Mouse (Mus musculus): ENCODE measurements around the gene Shb. TPM values are rescaled to one million over a fixed set of nuclear protein-coding genes. Genes with fewer than 3 reads are reported as not detected.

Shb gene
- polyA plus RNA-seq, 1 experiment, result 11.4 TPM

DNA sequence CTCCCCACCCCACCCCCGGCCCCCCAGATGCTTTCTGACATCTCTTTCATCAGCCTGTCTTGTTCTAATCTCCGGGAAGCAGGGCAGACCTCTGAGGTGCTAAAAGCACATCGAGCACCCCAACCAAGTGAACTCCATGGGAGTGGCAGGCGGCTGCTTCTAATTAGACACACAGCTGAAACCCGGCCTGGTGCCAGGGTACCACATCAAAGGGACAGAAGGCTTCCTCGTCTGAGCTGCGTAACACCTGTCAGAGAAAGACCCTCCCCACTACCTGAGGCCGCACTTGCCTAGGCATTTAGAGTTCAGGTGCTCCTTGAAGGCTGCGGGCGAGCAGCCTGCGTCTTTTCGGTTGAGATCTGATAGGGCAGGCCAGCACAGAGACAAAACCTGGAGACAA is 67.7 kb downstream of the Shb start:
- TF ChIP-seq POLR2A (IDR thresholded peaks at IDR 0.05; ENCODE audit: low read depth, low read length), result no peak
- TF ChIP-seq CTCF (IDR thresholded peaks at IDR 0.05; ENCODE audit: borderline replicate concordance, insufficient read depth, low read length), result no peak
- Histone ChIP-seq H3K4me1 (ENCODE audit: control insufficient read depth, insufficient read depth, low read length) (peaks cover 10% of the 10 kb centered on the region), H3K27ac (ENCODE audit: insufficient read depth, low read length) (no peak overlapping the region), H3K4me3 (ENCODE audit: insufficient read depth, low read length) (no peak overlapping the region)

DNA sequence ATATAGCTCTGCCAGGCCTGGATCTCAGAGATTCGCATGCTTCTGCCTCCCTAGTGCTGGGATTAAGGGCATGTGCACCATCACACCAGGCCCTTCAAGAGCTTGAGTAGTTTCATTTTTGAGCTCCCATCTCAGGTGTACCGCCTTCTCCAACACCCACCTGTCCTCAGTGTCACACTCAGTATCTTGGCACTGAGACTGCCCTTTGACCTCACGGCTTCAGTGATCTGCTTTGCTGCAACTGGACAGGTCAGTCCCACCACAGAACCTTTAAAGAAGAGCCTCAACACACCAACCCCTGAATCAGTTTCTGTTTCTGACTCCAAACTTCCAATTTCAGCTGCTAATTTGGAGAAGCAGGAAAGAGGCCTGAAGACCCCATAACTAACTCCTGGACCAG is 68.1 kb downstream of the Shb start:
- Histone ChIP-seq H3K27ac (ENCODE audit: insufficient read depth, low read length) (no peak overlapping the region), H3K4me3 (ENCODE audit: insufficient read depth, low read length) (no peak overlapping the region), H3K4me1 (ENCODE audit: control insufficient read depth, insufficient read depth, low read length) (peaks cover 9% of the 10 kb centered on the region)
- TF ChIP-seq CTCF (IDR thresholded peaks at IDR 0.05; ENCODE audit: borderline replicate concordance, insufficient read depth, low read length) (no peak), POLR2A (IDR thresholded peaks at IDR 0.05; ENCODE audit: low read depth, low read length) (no peak)

DNA sequence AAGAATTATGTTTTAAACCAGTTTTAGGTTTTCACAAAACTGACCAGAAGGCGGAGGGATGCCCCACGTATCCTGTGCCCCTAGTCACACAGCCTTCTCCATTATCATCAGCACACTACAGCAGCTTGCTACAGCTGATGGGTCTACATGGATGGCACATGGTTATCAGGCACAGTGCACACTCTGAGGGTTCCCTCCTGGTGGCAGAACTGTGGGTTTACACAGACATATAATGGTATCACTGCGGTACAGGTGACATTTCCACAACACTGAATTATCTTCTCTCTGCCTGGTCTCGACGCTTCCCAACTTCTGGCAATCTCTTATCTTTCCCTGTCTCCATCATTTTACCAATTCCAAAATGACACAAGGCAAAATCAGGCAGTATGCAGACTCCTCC is 69.6 kb downstream of the Shb start:
- H3K27ac ChIP-seq (ENCODE audit: insufficient read depth, low read length), result no peak overlapping the region
- H3K4me1 ChIP-seq (ENCODE audit: control insufficient read depth, insufficient read depth, low read length), result peaks cover 9% of the 10 kb centered on the region
- TF ChIP-seq CTCF (IDR thresholded peaks at IDR 0.05; ENCODE audit: borderline replicate concordance, insufficient read depth, low read length), result no peak
- H3K4me3 ChIP-seq (ENCODE audit: insufficient read depth, low read length), result no peak overlapping the region

DNA sequence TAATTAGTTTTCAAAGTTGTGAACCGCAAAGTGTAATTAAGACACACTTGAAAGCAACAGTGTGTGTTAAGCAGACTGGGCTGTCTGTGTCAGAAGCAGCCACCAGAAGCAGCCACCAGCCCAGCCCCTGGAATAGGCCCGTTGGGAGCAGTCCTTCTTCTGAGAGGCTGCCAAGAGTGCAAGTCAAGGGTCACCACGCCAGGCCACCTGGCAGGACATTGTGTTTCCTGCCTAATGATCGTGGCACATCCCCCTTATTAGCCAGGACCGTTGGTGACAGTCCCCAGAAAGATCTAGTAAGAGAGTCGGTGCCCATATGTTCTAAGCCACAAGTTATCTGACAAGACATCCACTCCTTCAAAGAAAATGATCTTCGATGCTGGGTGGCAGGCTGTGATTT is 70.6 kb downstream of the Shb start:
- Histone ChIP-seq H3K4me3 (ENCODE audit: insufficient read depth, low read length) (no peak overlapping the region), H3K27ac (ENCODE audit: insufficient read depth, low read length) (no peak overlapping the region), H3K4me1 (ENCODE audit: control insufficient read depth, insufficient read depth, low read length) (peaks cover 9% of the 10 kb centered on the region)
- TF ChIP-seq POLR2A (IDR thresholded peaks at IDR 0.05; ENCODE audit: low read depth, low read length) (no peak), CTCF (IDR thresholded peaks at IDR 0.05; ENCODE audit: borderline replicate concordance, insufficient read depth, low read length) (no peak)

DNA sequence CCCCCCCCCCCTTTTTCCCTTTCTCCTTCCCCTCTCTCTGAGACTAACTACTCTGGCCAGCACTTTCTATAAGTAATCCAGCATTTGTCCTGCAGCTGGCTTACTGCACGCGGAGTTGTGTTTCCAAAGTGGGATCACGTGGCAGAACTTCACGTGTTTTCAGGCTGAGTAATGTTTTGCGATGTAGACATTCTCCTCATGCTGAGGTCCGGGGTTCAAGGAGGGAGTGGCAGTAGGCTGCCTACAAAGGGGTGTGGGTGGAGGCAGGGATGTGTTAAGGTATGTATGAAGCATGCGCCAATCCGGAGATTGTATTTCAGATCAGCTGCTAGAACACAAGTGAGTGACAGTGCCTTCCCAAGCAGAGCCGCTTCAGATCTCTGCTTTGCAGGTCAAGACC is 72.9 kb downstream of the Shb start:
- no peak overlapping the region for H3K27ac ChIP-seq (ENCODE audit: insufficient read depth, low read length)
- H3K4me1 ChIP-seq (ENCODE audit: control insufficient read depth, insufficient read depth, low read length), result peaks cover 16% of the 10 kb centered on the region
- H3K4me3 ChIP-seq (ENCODE audit: insufficient read depth, low read length), result no peak overlapping the region
- TF ChIP-seq POLR2A (IDR thresholded peaks at IDR 0.05; ENCODE audit: low read depth, low read length), result no peak
- no peak for TF ChIP-seq CTCF (IDR thresholded peaks at IDR 0.05; ENCODE audit: borderline replicate concordance, insufficient read depth, low read length)

DNA sequence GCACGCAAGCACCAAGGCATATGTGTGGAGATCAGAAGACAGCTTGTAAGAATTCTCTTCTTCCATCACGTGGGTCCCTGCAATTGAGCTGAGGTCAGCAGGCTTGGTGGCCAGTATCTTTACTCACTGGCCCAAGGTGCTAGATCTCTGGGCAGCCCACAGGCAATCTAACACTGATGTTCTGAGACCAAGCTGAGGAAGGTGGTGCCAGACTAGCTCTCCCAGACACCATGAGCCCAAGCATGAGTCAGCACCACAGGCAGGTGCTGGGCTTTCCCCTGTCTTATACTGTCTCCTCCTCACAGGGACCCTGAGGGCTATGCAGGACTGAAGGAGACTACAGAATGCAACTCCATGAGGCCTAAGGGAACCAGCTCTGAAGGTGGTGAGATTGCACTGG is 74.7 kb downstream of the Shb start:
- Histone ChIP-seq H3K4me3 (ENCODE audit: insufficient read depth, low read length) (no peak overlapping the region), H3K4me1 (ENCODE audit: control insufficient read depth, insufficient read depth, low read length) (peaks cover 18% of the 10 kb centered on the region), H3K27ac (ENCODE audit: insufficient read depth, low read length) (no peak overlapping the region)
- TF ChIP-seq CTCF (IDR thresholded peaks at IDR 0.05; ENCODE audit: borderline replicate concordance, insufficient read depth, low read length) (no peak), POLR2A (IDR thresholded peaks at IDR 0.05; ENCODE audit: low read depth, low read length) (no peak)

DNA sequence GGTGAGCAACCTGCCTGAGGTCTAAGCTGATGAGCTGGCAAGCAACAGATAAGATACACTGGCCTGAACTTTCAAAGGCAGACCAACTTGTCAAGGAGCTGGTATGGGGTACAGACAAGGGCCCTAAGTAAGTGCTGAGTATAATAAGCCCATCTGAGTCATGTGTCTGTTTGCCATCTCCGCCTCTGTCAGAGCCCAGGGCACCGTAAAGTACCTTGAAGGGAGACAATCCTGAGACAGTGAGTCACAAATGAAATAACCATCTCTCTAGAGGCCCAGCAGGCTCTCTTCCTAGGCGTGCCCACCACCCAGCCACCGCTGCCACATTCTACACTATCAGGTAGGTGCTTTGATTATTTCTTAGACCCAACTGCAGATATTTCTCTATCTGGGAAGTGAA is 77.3 kb downstream of the Shb start:
- Histone ChIP-seq H3K4me1 (ENCODE audit: control insufficient read depth, insufficient read depth, low read length) (peaks cover 18% of the 10 kb centered on the region), H3K27ac (ENCODE audit: insufficient read depth, low read length) (no peak overlapping the region), H3K4me3 (ENCODE audit: insufficient read depth, low read length) (no peak overlapping the region)
- TF ChIP-seq POLR2A (IDR thresholded peaks at IDR 0.05; ENCODE audit: low read depth, low read length) (no peak), CTCF (IDR thresholded peaks at IDR 0.05; ENCODE audit: borderline replicate concordance, insufficient read depth, low read length) (no peak)

DNA sequence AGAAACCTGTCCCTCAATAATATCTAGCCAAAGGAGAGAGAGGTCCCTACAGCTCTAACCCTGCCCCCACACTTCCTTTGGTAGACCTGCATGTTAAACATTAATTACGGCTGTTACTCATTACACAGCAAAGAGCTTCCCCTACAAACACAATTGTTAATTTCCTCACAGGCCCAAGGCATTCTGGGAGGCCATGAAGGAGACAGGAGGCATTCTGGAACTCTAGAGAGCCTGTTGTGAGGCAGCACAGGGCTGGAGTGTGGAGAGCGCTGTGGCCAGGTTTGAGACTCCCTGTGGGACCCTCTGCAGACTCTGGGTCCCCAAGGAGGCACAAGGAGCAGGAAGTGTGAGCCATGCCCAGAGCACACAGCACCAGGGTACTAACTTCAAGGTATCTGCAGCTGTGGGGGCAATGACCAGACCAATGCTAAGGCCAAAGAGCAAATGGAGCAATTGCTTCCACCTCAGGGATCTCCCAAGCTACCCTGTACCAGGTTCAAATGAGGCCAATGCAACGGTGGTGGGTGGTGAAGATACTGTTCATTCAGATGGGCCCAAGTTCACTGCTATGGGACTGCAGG is 78.9 kb downstream of the Shb start:
- no peak overlapping the region for H3K27ac ChIP-seq (ENCODE audit: insufficient read depth, low read length)
- H3K4me3 ChIP-seq (ENCODE audit: insufficient read depth, low read length), result no peak overlapping the region
- TF ChIP-seq CTCF (IDR thresholded peaks at IDR 0.05; ENCODE audit: borderline replicate concordance, insufficient read depth, low read length) (no peak), POLR2A (IDR thresholded peaks at IDR 0.05; ENCODE audit: low read depth, low read length) (no peak)
- H3K4me1 ChIP-seq (ENCODE audit: control insufficient read depth, insufficient read depth, low read length), result 0 out of 2 replicates have a peak, but pooled peaks cover 12% of the 10 kb centered on the region

DNA sequence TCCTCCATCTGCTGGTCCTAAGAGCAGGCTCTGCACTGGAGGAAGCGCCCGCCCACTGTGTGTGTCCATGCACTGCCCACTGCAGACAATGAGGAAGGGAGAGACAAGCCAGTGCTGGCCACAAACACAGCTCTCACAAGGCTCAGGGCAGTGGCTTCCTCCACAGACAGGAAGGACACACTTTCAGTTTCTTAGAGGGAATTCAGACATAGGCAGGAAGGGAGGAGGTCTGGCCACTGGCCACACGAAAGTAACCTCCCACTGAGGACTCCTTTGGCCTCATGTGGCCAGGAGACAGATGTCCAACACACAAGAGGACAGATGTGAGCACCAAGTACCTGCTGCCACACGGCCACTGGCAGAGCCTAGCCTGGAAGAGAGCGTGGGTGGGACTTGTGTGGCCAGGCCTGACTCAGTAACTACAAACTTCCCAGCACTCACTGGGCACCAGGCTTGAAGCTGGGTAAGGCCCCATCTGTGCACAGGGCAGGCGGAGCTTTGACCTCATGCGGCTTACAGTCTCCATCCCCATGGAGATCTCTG is 79.6 kb downstream of the Shb start:
- 0 out of 2 replicates have a peak, but pooled peaks cover 12% of the 10 kb centered on the region for H3K4me1 ChIP-seq (ENCODE audit: control insufficient read depth, insufficient read depth, low read length)
- H3K4me3 ChIP-seq (ENCODE audit: insufficient read depth, low read length), result no peak overlapping the region
- H3K27ac ChIP-seq (ENCODE audit: insufficient read depth, low read length), result no peak overlapping the region
- no peak for TF ChIP-seq CTCF (IDR thresholded peaks at IDR 0.05; ENCODE audit: borderline replicate concordance, insufficient read depth, low read length)
- no peak for TF ChIP-seq POLR2A (IDR thresholded peaks at IDR 0.05; ENCODE audit: low read depth, low read length)

DNA sequence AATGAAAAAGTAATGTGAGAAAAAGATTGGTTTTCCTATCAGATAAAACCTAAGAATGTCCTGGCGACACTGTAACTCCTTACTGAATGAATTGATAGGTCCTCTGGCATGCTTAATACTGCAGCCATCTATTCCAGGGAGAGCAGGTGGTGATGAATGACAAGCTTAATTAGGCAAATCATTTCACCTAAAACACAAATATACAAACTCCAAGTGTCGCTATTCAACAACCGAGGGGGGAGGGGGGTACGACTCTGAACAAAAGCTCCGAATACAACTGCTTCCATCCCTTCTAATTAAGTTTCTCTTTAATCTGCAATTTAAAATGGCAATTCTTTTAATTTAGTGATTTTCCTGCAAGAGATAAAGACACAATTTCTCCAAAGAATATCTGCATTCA is 83.3 kb downstream of the Shb start:
- Histone ChIP-seq H3K4me3 (ENCODE audit: insufficient read depth, low read length) (no peak overlapping the region), H3K27ac (ENCODE audit: insufficient read depth, low read length) (no peak overlapping the region), H3K4me1 (ENCODE audit: control insufficient read depth, insufficient read depth, low read length) (0 out of 2 replicates have a peak, but pooled peaks cover 3% of the 10 kb centered on the region)
- no peak for TF ChIP-seq POLR2A (IDR thresholded peaks at IDR 0.05; ENCODE audit: low read depth, low read length)
- TF ChIP-seq CTCF (IDR thresholded peaks at IDR 0.05; ENCODE audit: borderline replicate concordance, insufficient read depth, low read length), result no peak

Data from embryonic fibroblast, embryonic 13.5 days (primary cell).